Mouse (Mus musculus): Measurements from ENCODE around the gene Accsl. TPM values are rescaled to one million over a fixed set of nuclear protein-coding genes. Genes with fewer than 3 reads are reported as not detected.

Accsl gene
- polyA plus RNA-seq (2015; fragmentation: Nextera tagmentation; extraction: Ambion mirVana) = not detected in 2 replicates

- Histone ChIP-seq H3K9ac (no peak within 1 kb of the TSS), H3K4me2 (no peak within 1 kb of the TSS), H3K4me3 (no peak within 1 kb of the TSS), H3K27ac (no peak within 1 kb of the TSS), H3K36me3 (no peaks in the 10 kb centered on the region), H3K27me3 (0 out of 2 replicates have a peak, but pooled peaks cover 5% of the 10 kb centered on the region), H3K4me1 (peaks cover 21% of the 10 kb centered on the region), H3K9me3 (no peaks in the 10 kb centered on the region)
- ATAC-seq (ENCODE audit: insufficient number of reproducible peaks, insufficient read depth, low FRiP score, low TSS enrichment, low read depth) = no peak
- 67% methylated on average over 7 of the region's 7 CpGs for WGBS
These were observed at the start of gene Accsl for GRCm38 (mm10) chr2:93869107-93869600. Gene Accsl (minus strand): TSS chr2:93869157.

DNA sequence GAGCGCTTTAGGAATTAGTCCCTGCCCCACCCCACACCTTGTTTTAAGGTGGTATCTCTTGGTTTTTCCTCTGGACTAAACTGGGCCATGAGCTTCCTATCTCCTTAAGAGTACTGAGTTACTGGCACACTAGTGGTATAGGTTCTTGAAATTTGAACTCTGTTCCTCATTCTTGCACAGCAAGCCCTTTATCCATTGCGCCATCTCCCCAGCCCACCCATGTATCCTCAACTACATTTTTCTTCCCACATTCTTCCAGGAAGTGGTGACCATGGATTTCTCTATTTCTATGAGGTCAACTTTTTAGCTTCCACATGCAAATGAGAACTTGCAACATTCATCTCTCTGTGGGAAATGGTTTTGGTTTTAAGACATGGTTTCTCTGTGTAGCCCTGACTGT, 44.6 kb upstream of the Accsl start:
- Histone ChIP-seq H3K9ac (no peak overlapping the region), H3K9me3 (no peaks in the 10 kb centered on the region), H3K27ac (no peak overlapping the region), H3K36me3 (no peaks in the 10 kb centered on the region), H3K4me1 (no peaks in the 10 kb centered on the region), H3K4me2 (no peak overlapping the region), H3K27me3 (peaks cover 5% of the 10 kb centered on the region; the same call in 1 of the 2 replicates), H3K4me3 (no peak overlapping the region)
- ATAC-seq (ENCODE audit: insufficient number of reproducible peaks, insufficient read depth, low FRiP score, low TSS enrichment, low read depth) = no peak
- WGBS = 86% methylated on average over 2 of the region's 2 CpGs

DNA sequence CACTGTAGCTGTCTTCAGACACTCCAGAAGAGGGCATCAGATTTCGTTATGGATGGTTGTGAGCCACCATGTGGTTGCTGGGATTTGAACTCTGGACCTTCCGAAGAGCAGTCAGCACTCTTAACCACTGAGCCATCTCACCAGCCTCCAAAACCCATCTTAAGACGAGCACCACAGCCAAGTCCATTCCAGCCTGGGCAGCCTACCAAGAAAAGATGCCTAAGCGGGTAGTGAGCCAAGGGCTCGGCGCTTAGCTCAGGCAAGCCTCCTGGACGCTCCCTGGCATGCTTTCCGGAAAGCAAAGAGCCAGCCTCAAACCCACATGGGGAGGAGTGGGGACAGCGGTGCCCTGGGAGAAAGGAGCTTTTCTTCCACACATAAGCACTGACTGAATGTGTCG, 43.0 kb upstream of the Accsl start:
- H3K9ac ChIP-seq = no peak overlapping the region
- peaks cover 5% of the 10 kb centered on the region for H3K4me1 ChIP-seq
- 83% methylated on average over 10 of the region's 10 CpGs for WGBS
- H3K27me3 ChIP-seq = peaks cover 5% of the 10 kb centered on the region; the same call in 1 of the 2 replicates
- H3K9me3 ChIP-seq = no peaks in the 10 kb centered on the region
- no peak overlapping the region for H3K4me3 ChIP-seq
- ATAC-seq (ENCODE audit: insufficient number of reproducible peaks, insufficient read depth, low FRiP score, low TSS enrichment, low read depth) = no peak
- H3K4me2 ChIP-seq = no peak overlapping the region
- no peak overlapping the region for H3K27ac ChIP-seq
- H3K36me3 ChIP-seq = no peaks in the 10 kb centered on the region

GRCm38 (mm10) chr2:93909716-93910115, 40.8 kb upstream of the Accsl start:
- Histone ChIP-seq H3K4me1 (peaks cover 5% of the 10 kb centered on the region), H3K36me3 (no peaks in the 10 kb centered on the region), H3K27ac (no peak overlapping the region), H3K4me2 (no peak overlapping the region), H3K9ac (no peak overlapping the region), H3K4me3 (no peak overlapping the region), H3K9me3 (no peaks in the 10 kb centered on the region), H3K27me3 (peaks cover 5% of the 10 kb centered on the region; the same call in 1 of the 2 replicates)
- WGBS = 77% methylated on average over 5 of the region's 5 CpGs
- ATAC-seq (ENCODE audit: insufficient number of reproducible peaks, insufficient read depth, low FRiP score, low TSS enrichment, low read depth) = no peak

DNA sequence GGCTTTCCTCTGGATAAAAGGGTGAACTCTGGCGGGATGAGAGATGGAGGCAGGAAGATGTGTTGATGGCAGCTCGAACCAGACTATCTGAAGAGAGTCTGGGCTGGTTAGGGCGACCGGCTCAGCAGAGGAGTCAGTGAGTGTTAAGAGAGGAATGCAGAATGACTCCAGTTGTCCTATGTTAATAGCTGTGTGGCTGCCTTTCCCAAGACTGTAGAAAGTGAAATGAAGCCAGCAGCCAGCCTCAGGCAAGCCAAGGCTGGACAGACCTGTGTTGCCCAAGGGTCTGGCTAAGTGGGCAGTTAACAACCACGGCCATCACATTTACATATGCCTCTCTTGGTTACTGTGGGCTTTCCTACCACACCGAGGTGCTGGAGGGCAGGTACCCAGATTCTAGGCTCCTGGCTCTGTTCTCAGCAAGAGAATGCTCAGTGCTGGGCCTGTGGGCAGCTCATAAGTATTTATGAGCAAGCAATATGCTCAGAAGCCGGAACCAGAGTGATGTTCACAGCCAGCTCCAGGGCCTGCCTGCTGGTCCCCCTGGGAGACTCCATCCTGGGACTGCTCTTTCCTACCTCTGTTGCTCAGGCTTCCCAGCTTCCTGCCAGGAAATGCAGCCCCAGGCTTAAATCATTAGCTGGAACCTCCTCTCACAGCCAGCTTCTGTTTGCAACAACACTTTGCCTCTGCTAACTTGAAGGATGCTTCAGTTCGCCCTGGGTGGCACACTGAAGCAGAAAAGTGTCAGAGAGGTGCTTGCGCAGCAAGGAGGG, 38.8 kb upstream of the Accsl start:
- Histone ChIP-seq H3K4me1 (peaks cover 5% of the 10 kb centered on the region), H3K4me3 (no peak overlapping the region), H3K9ac (no peak overlapping the region), H3K27me3 (peaks cover 5% of the 10 kb centered on the region; the same call in 1 of the 2 replicates), H3K36me3 (no peaks in the 10 kb centered on the region), H3K9me3 (no peaks in the 10 kb centered on the region), H3K4me2 (no peak overlapping the region), H3K27ac (no peak overlapping the region)
- WGBS = 42% methylated on average over 9 of the region's 9 CpGs
- no peak for ATAC-seq (ENCODE audit: insufficient number of reproducible peaks, insufficient read depth, low FRiP score, low TSS enrichment, low read depth)

DNA sequence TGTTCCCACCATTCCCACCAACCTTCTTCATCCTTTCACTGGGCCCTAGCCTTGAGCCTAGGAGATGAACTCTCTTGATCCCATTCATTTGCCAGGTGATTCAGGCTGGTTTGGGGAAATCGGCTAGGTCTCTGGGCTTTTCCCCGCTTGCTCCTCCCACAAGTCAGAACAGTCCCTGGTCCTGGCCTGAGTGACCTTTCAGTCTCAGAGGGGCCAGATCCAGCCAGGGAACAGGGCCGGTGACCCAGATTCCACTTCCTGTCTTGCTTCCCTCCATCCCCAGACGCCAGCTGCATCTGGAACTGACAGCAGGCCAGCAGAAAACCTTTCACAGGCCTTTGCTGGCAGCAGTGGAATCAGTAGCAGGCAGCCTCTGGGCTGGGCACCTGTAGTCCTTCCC, 37.4 kb upstream of the Accsl start:
- Histone ChIP-seq H3K9ac (no peak overlapping the region), H3K27ac (no peak overlapping the region), H3K36me3 (no peaks in the 10 kb centered on the region), H3K27me3 (peaks cover 5% of the 10 kb centered on the region; the same call in 1 of the 2 replicates), H3K4me1 (peaks cover 5% of the 10 kb centered on the region), H3K9me3 (no peaks in the 10 kb centered on the region), H3K4me3 (no peak overlapping the region), H3K4me2 (no peak overlapping the region)
- 23% methylated on average over 4 of the region's 4 CpGs for WGBS
- no peak for ATAC-seq (ENCODE audit: insufficient number of reproducible peaks, insufficient read depth, low FRiP score, low TSS enrichment, low read depth)

DNA sequence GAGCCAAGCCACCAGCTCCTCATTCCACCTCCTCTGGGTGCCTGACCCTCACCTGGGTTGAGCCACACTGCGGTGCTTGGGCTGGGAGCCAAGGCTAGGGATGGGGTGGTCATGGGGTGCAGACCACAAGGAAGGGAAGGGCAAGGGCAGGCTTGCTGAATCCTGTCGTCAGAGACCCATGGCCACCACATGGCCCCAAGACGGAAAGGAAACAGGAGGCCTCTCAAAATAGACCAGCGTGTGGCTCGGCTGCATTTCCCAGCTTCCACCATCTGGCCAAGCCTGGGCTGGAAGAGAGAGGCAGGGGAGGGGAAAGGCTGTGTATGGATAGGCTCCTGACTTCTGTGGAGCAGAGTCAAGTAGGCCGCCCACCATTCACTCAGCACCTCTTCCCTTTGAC, 34.5 kb upstream of the Accsl start:
- Histone ChIP-seq H3K4me2 (no peak overlapping the region), H3K4me3 (no peak overlapping the region), H3K9me3 (no peaks in the 10 kb centered on the region), H3K9ac (no peak overlapping the region), H3K27ac (no peak overlapping the region), H3K36me3 (no peaks in the 10 kb centered on the region), H3K27me3 (no peaks in the 10 kb centered on the region), H3K4me1 (peaks cover 12% of the 10 kb centered on the region)
- ATAC-seq (ENCODE audit: insufficient number of reproducible peaks, insufficient read depth, low FRiP score, low TSS enrichment, low read depth) = no peak
- WGBS = 52% methylated on average over 6 of the region's 6 CpGs

- no peak overlapping the region for H3K4me2 ChIP-seq
- no peaks in the 10 kb centered on the region for H3K36me3 ChIP-seq
- H3K27ac ChIP-seq = no peak overlapping the region
- H3K27me3 ChIP-seq = no peaks in the 10 kb centered on the region
- WGBS = 61% methylated on average over 5 of the region's 5 CpGs
- no peak overlapping the region for H3K9ac ChIP-seq
- H3K4me1 ChIP-seq = peaks cover 10% of the 10 kb centered on the region
- no peak for ATAC-seq (ENCODE audit: insufficient number of reproducible peaks, insufficient read depth, low FRiP score, low TSS enrichment, low read depth)
- H3K4me3 ChIP-seq = no peak overlapping the region
- H3K9me3 ChIP-seq = no peaks in the 10 kb centered on the region
These were observed 33.8 kb upstream of the Accsl start for GRCm38 (mm10) chr2:93902680-93903305.

DNA sequence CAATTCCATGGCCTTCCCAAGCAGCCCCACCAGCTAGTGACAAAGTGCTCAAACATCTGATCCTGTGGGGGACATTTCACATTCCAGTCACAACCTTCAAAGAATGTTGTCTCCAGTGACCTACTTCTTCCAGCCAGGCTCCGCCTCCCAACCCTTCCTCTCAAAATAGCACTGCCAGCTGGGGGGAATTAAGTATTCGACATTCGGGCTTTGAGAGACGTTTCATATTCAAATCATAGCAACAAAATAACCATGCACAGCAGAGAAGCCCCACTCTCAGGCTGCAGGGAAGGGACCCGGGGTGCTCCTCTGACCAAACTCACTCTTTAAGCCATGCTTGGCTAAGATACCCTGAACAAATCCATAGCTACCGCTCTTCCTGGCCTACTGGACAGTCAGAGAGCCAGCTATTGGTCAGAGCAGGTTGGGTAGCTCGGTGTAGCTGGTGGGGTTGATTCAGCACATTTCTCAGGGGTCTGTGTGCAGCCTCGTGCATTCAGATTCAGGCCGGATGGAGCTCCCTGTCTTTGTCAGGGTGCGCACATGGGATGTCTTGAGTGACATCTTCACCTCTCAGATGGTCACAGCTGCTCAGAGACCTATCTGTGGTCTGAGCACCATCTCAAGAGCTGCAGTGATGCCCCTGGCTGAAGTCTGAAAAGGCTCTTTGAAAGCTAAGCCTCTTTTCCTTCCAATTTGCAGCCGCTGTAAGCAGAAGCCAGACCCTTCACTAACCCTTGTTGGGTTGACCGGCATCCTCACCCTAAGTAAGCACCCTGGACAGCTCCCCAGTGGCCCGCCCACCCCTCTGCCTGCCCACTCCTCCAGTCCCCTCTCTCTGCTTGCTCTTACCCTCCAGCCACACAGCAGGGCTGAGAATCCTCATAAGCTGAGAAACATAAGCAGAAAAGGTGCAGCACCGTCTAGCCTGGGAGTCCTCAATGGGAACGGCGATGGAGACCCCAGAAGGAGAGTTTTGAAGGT, 30.7 kb upstream of the Accsl start:
- peaks cover 7% of the 10 kb centered on the region; the same call in 1 of the 2 replicates for H3K4me1 ChIP-seq
- H3K4me2 ChIP-seq = no peak overlapping the region
- H3K36me3 ChIP-seq = no peaks in the 10 kb centered on the region
- WGBS = 43% methylated on average over 16 of the region's 16 CpGs
- no peak for ATAC-seq (ENCODE audit: insufficient number of reproducible peaks, insufficient read depth, low FRiP score, low TSS enrichment, low read depth)
- H3K27ac ChIP-seq = no peak overlapping the region
- no peaks in the 10 kb centered on the region for H3K27me3 ChIP-seq
- no peaks in the 10 kb centered on the region for H3K9me3 ChIP-seq
- no peak overlapping the region for H3K9ac ChIP-seq
- H3K4me3 ChIP-seq = no peak overlapping the region

GRCm38 (mm10) chr2:93891611-93892280, 22.8 kb upstream of the Accsl start:
- H3K36me3 ChIP-seq = no peaks in the 10 kb centered on the region
- peaks cover 17% of the 10 kb centered on the region for H3K4me1 ChIP-seq
- ATAC-seq (ENCODE audit: insufficient number of reproducible peaks, insufficient read depth, low FRiP score, low TSS enrichment, low read depth) = peak; percentile 78
- H3K9me3 ChIP-seq = no peaks in the 10 kb centered on the region
- WGBS = 20% methylated on average over 9 of the region's 9 CpGs
- no peak overlapping the region for H3K4me2 ChIP-seq
- no peaks in the 10 kb centered on the region for H3K27me3 ChIP-seq
- no peak overlapping the region for H3K9ac ChIP-seq
- H3K4me3 ChIP-seq = no peak overlapping the region
- H3K27ac ChIP-seq = peak overlapping the region; percentile 57

- H3K4me2 ChIP-seq = no peak overlapping the region
- no peaks in the 10 kb centered on the region for H3K36me3 ChIP-seq
- H3K9ac ChIP-seq = no peak overlapping the region
- H3K4me3 ChIP-seq = no peak overlapping the region
- H3K27me3 ChIP-seq = no peaks in the 10 kb centered on the region
- ATAC-seq (ENCODE audit: insufficient number of reproducible peaks, insufficient read depth, low FRiP score, low TSS enrichment, low read depth) = no peak
- H3K27ac ChIP-seq = no peak overlapping the region
- no peaks in the 10 kb centered on the region for H3K9me3 ChIP-seq
- WGBS = 71% methylated on average over 8 of the region's 8 CpGs
- H3K4me1 ChIP-seq = peaks cover 17% of the 10 kb centered on the region
These were observed 21.2 kb upstream of the Accsl start for GRCm38 (mm10) chr2:93890143-93890542.
